Mouse (Mus musculus) cerebellum, adult 9-11 months (tissue): ENCODE measurements at regions not wholly inside any gene's neighbourhood (a gene's known extent, or its start where the extent isn't known, plus 50 kb on each side); places are given as distances from the start of the nearest gene placed in this dataset.

Experiments
- DNase-seq: peaks from one replicate; pipeline ENCODE4 v3.0.0; 2022

DNA sequence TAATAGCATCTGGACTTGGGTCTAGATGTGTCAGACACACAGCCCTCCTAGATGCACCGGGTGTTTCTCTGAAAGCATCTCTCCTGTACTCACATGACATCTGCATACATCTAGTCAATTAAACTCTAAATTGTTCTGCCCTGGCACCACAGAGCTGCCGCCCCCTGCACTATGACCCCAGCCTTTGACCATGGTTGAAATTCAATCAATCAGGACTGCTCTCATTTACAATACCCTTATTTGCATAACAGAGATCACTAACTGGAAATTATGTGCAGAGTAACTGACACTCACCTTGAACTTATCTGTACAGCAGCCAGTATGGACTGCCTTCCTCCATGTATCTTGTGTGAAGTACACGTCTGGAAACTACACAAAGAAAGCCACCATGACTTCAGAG, 193.5 kb upstream of the Arpp21 start:
- DNase-seq = no peak

DNA sequence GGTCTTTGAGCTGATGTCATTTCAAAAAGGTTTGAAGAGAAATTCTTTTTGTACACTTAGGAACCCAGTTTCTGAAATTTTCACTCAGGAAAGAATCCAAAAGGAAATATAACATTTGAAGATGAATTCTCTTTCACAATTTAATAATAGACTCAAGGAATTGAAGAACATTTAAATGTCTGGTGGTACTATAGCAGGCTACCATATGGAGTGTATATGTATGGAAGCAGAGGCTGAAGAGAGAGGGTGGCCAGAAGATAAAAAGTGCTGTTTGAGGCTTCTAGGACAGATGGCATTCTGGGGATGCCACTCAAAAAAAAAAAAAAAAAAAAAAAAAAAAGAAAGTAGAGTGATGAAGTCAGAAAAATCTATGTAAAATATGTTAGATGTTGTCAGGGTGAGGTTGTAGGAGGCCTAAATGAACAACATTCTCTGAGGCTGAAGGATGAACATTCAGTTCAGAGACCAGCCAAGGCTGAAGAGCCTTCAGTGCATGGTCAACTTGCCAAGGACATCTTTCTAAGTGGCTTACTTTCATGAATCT, 170.1 kb upstream of the Arpp21 start:
- no peak for DNase-seq

- no peak for DNase-seq
Measured at GRCm38 (mm10) chr9:112370746-112371145, 135.0 kb upstream of the Arpp21 start.

DNA sequence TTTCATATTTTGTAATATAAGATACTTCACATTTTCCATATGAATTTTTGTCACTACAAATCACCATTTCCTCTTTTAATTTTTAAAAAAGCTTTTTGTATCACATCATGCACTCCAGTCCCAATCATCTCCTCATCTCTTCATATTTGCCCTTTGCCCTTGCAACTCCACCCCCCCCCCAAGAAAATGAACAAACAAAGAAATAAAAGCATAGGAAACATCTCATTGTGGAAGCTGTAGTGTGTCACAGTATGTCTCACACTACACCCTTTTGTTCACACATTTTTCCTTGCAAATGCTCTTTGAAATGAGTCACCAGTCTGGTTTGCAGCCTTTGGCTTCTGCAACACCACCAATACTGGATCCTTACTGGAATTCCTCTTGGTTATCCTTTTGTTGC, 131.6 kb upstream of the Arpp21 start:
- no peak for DNase-seq

- no peak for DNase-seq
Measured at GRCm38 (mm10) chr9:112361355-112361754, 125.6 kb upstream of the Arpp21 start.

- DNase-seq = no peak
Measured at GRCm38 (mm10) chr9:112358711-112359298, 123.1 kb upstream of the Arpp21 start.

DNA sequence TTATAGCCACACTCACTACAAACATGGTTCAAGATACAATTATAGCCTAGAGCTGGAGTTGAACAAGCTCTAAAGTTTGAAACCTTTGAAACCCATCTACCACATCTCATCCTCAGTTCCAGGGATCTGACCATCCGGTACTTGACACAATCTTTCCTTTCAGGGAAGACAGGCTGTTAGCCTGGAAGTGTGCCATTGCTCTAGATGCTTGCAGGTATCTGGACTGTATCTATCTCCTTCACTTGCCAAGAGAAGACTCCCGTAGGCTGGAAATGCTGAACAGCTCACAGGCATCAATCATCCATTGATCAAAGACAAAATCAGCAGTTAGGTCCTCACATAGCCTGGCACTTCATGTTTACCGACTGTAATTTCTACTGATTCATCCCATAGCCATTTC, 117.5 kb upstream of the Arpp21 start:
- peak; percentile 44 for DNase-seq

DNA sequence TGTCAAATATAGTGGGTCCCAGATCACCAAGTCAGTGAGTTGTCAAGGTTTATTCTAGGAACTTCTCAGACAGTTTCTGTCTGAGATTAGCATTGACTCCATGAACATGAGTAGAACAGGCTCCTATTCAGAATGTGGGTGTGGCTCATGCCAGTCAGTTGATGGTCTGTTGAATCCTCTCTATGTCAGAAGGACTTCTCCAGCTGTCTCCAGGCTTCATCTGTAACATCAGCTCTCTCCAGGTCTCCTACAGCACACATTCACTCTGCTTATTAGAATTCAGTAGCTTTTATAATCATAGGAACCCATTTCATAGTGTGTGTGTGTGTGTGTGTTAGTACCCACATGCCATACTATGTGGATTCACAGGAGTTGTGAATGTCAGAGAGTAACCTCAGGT, 113.2 kb upstream of the Arpp21 start:
- no peak for DNase-seq

DNA sequence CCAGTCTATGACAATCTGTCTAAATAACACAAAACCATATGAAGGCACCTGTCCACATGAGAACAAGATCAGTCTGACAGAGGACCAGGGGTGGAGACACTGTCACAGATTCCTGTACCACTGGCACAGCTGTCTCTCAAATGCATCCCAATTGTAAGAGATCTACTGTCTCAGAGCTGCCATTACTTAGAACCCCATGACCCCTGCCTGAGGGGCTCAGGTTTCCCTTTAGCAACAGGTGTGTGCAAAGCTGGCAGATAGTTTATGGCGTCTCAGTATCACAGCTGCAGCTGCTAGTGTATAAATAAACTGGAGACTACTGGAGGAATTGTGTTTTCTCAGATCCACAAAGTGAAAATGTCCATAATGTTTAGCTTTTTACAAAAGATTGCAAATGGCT, 109.1 kb upstream of the Arpp21 start:
- DNase-seq = no peak

- no peak for DNase-seq
Measured at GRCm38 (mm10) chr9:112340363-112340762, 104.6 kb upstream of the Arpp21 start.

DNA sequence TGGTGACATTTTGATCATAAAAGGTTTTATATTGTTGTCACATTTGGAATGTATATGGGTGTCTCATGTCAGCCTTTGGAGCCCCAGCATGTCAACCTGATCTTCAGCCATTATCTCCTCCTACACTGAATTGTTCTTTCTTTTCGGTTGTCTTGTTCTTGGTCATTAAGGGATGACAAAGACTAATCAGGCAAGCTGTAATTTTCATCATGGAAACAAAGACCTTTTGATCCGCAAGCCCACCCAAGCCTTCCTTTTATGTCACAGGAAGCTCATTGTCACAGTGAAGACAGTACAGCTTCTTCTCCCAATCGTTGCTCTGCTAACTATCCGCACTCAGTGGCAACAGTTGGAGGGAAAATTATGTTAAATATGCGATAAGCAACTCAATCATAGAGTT, 84.3 kb upstream of the Arpp21 start:
- DNase-seq = no peak

DNA sequence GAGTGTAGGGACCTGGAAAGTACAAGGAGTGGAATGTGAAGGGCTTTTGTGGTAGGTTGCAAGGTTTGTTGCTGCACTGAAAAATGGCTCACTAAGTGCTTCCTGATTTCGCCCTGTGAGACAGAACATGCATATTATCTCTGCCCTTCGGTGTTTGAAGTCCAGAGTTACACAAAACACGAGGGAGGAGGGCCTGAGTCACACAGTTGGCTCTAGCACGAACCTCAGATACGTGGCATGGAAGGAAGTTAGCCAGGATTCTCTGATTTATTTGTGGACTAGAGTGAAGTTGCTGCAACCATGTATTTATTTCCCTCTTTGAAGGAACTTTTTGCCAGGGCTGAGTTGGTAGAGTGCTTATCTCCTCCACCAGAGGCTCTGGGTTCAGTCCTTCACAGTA, 73.2 kb upstream of the Arpp21 start:
- DNase-seq = no peak

- DNase-seq = no peak
Measured at GRCm38 (mm10) chr9:112307837-112308236, 72.1 kb upstream of the Arpp21 start.

- no peak for DNase-seq
Measured at GRCm38 (mm10) chr9:112291875-112292274, 56.1 kb upstream of the Arpp21 start.
